9 mouse cellular contexts compared by ENCODE assay signal in the genomic region with DNA sequence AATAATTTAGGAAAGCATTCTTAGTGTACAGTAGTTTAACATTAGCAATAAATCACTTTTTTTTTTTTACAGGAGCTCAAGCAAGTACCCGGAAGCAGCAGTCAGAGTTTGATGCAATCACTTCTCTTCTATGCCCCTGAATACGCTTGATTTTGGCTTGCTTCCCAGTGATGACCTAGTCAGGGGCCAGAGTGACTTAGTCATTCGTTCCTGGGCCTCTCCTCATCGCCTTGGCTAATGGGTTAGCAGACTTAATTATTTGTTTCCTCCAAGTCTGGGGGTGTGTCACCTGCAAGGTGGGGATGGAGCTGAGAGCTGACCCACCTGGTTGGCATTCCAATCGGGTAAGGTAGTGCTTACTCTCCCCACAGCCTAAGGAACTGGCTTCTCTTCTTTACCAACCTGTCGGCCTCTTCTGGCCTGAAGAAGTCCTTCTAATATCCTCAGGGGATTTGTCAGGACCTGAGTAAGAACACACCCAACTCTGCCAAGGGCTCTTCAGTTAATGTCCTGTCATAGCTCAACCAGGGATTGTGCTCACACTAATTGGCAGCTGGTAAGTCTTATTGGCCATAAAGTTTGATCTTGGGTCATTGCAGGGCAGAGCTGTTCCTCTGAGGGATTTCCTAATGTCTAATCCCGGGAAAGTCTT. TPM values are rescaled to one million over a fixed set of nuclear protein-coding genes. Genes with fewer than 3 reads are reported as not detected.
DNase-seq lines count a peak whose midpoint lies in the region; ATAC-seq lines count a peak whose summit lies in the region.
"Had no signal": no experiment of that assay in that cellular context is flagged by ENCODE, and none has a peak within 500 bp of the region (broad histone marks: within the 10 kb centered on the region; RNA-seq: fewer than 3 reads in every experiment).

No protein-coding gene starts in this region.

- no peaks in the 10 kb centered on the region for H3K9me3 ChIP-seq in forebrain, embryonic 12.5 days
- H3K9me3 ChIP-seq: limb, embryonic 15.5 days had no signal

- no peak overlapping the region for H3K4me3 ChIP-seq in forebrain, embryonic 12.5 days (replicated peaks)
- H3K4me3 ChIP-seq: limb, embryonic 15.5 days had no signal

- WGBS in forebrain, embryonic 12.5 days, result 69% methylated on average over 7 of the region's 7 CpGs

- no peaks in the 10 kb centered on the region for H3K27me3 ChIP-seq in forebrain, embryonic 12.5 days
- H3K27me3 ChIP-seq: limb, embryonic 15.5 days had no signal

- H3K4me1 ChIP-seq in forebrain, embryonic 12.5 days, result peaks cover 7% of the 10 kb centered on the region

- H3K27ac ChIP-seq in forebrain, embryonic 12.5 days, result no peak overlapping the region
- H3K27ac ChIP-seq: limb, embryonic 15.5 days had no signal

- ATAC-seq in forebrain, embryonic 12.5 days (ENCODE audit: low FRiP score), result no peak

- DNase-seq in ovary, postnatal 14 days (ENCODE audit: low spot score), result peak; percentile 20
- DNase-seq in ovary, postnatal 10 days (ENCODE audit: low spot score), result no peak
- DNase-seq in gastrocnemius, postnatal 25 days, result peak; percentile 50
- DNase-seq in kidney, postnatal 25 days, result peak; percentile 36 to 55
- DNase-seq in urinary bladder, postnatal 36 days (ENCODE audit: low spot score in 2 of 2), result peak; percentile 75 to 80
- no peak for DNase-seq in spleen, adult 12 weeks (ENCODE audit: low spot score)
- no peak for DNase-seq in embryo, embryonic 10 days (ENCODE audit: low spot score)

- H3K9ac ChIP-seq in forebrain, embryonic 12.5 days, result no peak overlapping the region
- H3K9ac ChIP-seq: limb, embryonic 15.5 days had no signal

- no peak overlapping the region for H3K4me2 ChIP-seq in forebrain, embryonic 12.5 days
- H3K4me2 ChIP-seq: limb, embryonic 15.5 days had no signal

- no peaks in the 10 kb centered on the region for H3K36me3 ChIP-seq in forebrain, embryonic 12.5 days (replicated peaks)
- H3K36me3 ChIP-seq: limb, embryonic 15.5 days had no signal

RNA-seq across cellular contexts. Expression of a gene that starts 5.6 kb away (rescaled TPM):
- total RNA-seq in gastrocnemius, postnatal 25 days (2021), result 10 to 100 TPM; 52.5 to 54.4 TPM
- polyA plus RNA-seq in forebrain, embryonic 12.5 days (2016; fragmentation: Nextera tagmentation; extraction: Ambion mirVana), result 14.0 and 15.5 TPM in 2 replicates

RNA-seq across cellular contexts. Expression of a gene that starts 40.5 kb away (rescaled TPM):
- 10 to 100 TPM; 17.0 to 22.2 TPM for total RNA-seq in gastrocnemius, postnatal 25 days (2021)
- polyA plus RNA-seq in forebrain, embryonic 12.5 days (2016; fragmentation: Nextera tagmentation; extraction: Ambion mirVana), result 39.2 and 47.0 TPM in 2 replicates

Comparison
In these comparisons a context has a peak if more than half of its experiments do, and no peak if none do; other contexts are left out.
1. DNase-seq: peak in ovary, postnatal 14 days (single experiment), gastrocnemius, postnatal 25 days (single experiment), kidney, postnatal 25 days (2 of 2) and urinary bladder, postnatal 36 days (2 of 2); none in ovary, postnatal 10 days (single experiment), spleen, adult 12 weeks (single experiment) and embryo, embryonic 10 days (single experiment).